Mouse (Mus musculus) heart, postnatal 14 days (tissue): ENCODE results near the gene Cngb1. TPM values are rescaled to one million over a fixed set of nuclear protein-coding genes. Genes with fewer than 3 reads are reported as not detected.

Experiments used
- DNase-seq, 2 experiments: peaks; one replicate each; pipeline ENCODE4 v3.0.0; 2021 to 2022
- intact Hi-C: fragments of 180-260 bp; cut with DNase I; formaldehyde crosslinking; loops from one replicate; pipeline ENCODE4 v1.15.1; 2025
- long read RNA-seq, 2 experiments: library from polyadenylated mRNA; stranded (forward); transcript quantifications; one replicate each; pipeline ENCODE4 v2.0.0; 2021
- total RNA-seq, 2 experiments: library from RNA; stranded (reverse); gene quantifications; 2 replicates each; pipeline ENCODE4 v1.2.3; 2021

Gene Cngb1
- total RNA-seq: 1 to 10 TPM; 1.3 to 1.7 TPM
- long read RNA-seq, experiment 1: 0 reads
- long read RNA-seq, experiment 2, partial matches to known transcripts: 0 of 1 reads
- long read RNA-seq, experiment 2, other reads (novel, unspliced or antisense): 0 of 1 reads

DNA sequence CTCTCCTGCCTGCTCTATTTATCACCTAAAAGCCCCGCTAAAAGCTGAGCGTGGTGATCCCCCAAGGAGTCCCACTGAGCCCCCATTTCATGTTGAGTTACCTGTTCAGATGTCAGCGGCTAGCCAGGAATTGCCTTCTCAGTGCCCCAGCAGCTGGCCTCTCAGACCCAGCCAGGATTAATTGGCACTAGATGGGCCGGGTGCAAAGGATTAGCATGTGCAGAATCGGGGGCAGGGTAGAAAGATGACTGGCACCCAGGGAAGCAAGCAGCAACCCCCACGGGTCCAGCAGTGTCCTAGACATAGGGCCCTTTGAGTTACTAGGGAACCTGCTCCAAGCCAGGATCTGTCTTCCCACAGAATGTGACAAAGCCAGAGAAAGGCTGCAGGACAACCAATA lies at the start of gene Cngb1:
Gene Cngb1, minus strand, starts transcription at position 155 of the 400 bp plus-strand sequence.
- intact Hi-C loops: loop anchor here (10.0 kb wide), 1 partner anchor 202 kb away; no protein-coding TSS in a partner anchor
- DNase-seq: no peak

- no peak for DNase-seq
- intact Hi-C loops: loop anchor here (5.0 kb wide), 1 partner anchor 38 kb away; no protein-coding TSS in a partner anchor
These were observed 48.2 kb upstream of the Cngb1 start for GRCm38 (mm10) chr8:95354606-95355005.

DNA sequence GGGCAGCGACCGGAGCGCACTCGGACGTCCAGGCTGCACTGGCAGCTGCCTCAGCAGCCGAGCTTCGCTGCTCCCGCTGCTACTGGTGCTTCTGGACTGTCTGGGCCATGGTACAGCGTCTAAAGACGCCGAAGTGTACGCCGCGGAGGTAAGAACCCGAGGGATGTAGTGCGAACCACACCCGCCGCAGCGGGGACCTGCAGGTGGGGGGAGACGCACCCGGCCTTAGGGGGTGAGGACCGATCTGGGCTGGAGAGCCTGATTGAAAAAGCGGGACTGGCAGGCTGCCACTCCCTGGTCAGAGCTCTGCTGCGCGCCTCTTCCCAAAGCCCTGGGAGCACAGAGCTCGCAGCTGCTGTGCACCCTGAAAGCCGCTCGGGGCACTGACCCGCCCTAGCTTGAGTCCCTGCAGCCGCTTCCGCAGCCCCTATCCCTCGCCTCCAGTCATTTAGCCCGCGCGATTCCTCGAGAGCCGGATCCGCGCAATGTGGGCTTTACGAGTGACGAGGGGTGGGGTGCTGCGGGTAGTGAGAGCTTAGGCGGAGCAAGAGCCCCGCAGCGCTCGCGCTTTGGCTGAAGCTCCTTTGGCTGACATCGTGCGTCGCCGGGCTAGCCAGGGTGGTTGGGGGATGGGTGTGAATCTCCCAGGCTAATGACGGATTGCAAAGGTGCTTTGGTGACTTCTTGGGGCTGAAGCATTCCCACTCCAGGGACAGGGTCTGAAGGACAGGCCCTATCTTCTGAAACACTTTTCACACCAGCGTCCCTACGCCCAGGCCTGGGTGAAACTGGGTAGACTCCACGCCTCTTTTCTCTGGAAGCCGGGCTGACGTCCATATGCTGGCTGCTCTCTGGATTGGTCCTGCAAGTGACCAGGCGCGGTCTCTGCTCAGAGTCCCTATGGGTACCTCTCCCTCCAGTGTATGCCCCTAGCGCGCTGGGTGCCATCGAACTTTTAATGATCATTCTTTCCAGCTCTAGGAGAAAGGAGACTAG lies 46.8 kb upstream of the Cngb1 start:
- DNase-seq: peak; percentile 64 to 66
- intact Hi-C loops: loop anchor here (2.0 to 5.0 kb wide), 3 partner anchors 24 to 80 kb away; no protein-coding TSS in a partner anchor

GRCm38 (mm10) chr8:95352151-95352870 lies 45.9 kb upstream of the Cngb1 start, which contains the start of gene Mmp15:
Gene Mmp15 (plus strand): TSS chr8:95352268.
- DNase-seq: peak; percentile 86 to 89
- intact Hi-C loops: loop anchor here (2.0 to 5.0 kb wide), 3 partner anchors 24 to 80 kb away; no protein-coding TSS in a partner anchor

DNA sequence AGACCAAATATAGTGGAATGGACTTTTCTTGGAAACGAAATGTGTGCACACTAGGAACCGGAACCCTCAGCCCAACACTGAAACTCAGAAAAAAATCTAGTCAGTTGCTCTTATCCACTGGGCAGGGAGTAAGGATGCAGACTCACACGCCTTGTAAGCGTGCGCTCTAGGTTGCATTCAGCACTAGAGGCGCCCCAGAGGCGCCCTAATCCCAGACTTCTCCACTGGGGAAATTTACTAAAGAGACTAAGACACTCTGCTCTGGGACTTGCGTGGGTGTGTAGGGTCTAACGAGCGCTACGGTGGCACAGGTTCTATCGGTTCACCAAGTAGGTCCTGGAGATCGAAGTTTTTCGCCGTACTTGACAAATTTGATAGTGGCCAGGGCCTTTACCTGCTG lies 45.1 kb upstream of the Cngb1 start:
- no peak for DNase-seq
- intact Hi-C loops: loop anchor here (1.0 to 5.0 kb wide), 2 partner anchors 41 to 76 kb away; no protein-coding TSS in a partner anchor

DNA sequence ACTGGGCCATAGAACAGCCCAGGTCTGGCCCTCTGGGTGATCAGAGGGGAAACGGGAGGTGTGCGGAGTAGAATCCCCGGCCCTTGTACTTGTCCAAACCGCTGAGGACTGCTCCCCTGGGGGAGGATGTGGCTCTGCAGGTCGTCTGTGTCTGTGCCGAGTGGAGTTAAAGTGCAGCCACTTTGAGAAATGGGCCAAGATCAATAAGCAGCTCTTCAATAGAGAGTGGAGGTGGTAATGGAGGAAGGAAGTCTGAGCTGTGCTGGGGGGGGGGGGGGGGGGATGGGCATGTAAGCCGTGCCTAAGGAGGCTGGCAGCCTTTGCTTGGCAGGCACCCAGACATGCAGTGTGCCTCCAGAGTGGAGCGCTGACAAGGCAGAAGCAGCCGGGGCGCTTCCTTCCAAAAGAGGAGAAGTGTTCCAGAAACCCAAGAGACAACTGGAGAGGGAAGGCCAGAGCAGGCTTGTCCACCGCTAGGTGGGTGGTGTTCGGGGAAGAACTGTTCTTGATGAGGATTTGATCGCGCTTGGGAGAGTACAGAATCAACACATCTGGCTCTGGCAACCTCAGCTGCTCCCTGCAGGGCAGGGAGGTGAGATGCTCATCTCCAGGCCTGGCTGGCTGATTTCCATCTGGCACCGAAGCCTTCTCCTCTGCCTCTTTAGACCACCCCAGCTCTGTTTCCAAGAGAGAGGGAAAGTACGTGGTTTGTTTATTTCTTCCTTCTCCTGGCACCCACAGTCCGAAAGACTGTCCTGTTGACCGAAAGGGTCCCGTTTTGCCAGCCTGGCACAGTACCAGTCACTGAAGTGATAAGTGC lies 42.6 kb upstream of the Cngb1 start:
- peak; percentile 72 to 76 for DNase-seq
- intact Hi-C loops: loop anchor here (2.0 to 5.0 kb wide), 3 partner anchors 103 to 348 kb away; no protein-coding TSS in a partner anchor

DNA sequence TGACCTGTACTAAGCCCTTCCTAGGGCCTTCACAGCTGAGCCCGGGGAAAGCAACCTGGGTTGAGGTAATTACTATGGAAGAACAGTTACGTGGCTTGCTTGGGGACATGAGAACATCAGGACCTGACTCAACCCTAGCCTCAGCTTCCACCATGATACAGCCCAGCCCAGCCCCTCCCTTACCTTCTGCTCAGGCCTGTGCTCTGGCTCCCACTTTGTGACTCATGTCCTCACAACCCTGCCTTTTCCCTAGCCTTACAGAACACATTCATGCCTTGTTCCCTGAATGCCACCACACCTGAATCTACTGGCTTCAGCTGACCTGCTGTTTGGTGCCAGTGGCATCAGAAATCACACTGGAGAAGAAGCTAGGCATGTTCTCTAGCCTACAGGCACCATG lies 42.0 kb upstream of the Cngb1 start:
- intact Hi-C loops: loop anchor here (2.0 to 5.0 kb wide), 3 partner anchors 104 to 348 kb away; no protein-coding TSS in a partner anchor
- no peak for DNase-seq

GRCm38 (mm10) chr8:95346643-95347545 lies 40.5 kb upstream of the Cngb1 start:
- peak; percentile 74 to 82 for DNase-seq
- intact Hi-C loops: loop anchor here (5.0 kb wide), 2 partner anchors 105 to 255 kb away; no protein-coding TSS in a partner anchor

DNA sequence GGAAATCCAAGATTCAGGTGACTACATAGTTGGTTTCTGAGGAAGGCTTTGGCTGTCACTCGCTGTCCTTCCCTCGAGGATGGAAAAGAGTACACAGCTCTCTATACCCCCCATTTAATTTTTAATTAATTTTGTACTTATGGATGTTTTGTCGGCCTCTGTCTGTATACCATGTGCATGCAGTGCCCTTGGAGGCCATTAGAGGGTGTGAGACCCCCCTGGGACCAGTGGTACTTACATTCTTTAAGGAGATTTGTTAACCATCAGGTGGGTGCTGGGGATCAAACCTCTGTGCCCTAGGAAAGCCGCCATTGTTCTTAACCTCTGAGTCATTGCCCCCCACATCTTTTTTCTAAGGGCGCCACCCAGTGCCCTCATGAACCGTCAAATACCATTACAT lies 38.3 kb upstream of the Cngb1 start:
- intact Hi-C loops: loop anchor here (5.0 kb wide), 2 partner anchors 108 to 258 kb away; no protein-coding TSS in a partner anchor
- no peak for DNase-seq

- DNase-seq: peak; percentile 48 to 62
These were observed 35.3 kb upstream of the Cngb1 start for GRCm38 (mm10) chr8:95341721-95342120.

DNA sequence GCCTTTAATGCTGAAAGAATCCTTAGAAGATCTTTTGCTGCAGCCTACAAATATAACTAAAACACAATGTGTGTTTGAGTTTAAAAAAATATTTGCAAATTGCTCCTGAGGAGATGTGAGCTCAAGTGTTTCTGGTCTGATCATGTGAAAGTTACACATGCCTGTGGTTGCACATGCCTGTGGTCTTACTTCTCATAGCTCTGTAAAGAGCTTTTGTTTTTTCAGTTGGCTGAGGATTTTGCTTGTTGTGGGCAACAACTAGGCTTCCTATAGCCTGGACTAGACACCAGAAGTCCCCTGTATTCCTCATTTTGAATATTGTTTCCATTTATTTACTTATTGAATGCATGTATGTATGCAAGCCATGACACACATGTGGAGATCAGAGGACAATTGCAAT lies 30.0 kb upstream of the Cngb1 start:
- intact Hi-C loops: no loop called here
- no peak for DNase-seq

More at GRCm38 (mm10) chr8:95341721-95342120, 35.3 kb upstream of the Cngb1 start:
- intact Hi-C loops: no loop called here

DNA sequence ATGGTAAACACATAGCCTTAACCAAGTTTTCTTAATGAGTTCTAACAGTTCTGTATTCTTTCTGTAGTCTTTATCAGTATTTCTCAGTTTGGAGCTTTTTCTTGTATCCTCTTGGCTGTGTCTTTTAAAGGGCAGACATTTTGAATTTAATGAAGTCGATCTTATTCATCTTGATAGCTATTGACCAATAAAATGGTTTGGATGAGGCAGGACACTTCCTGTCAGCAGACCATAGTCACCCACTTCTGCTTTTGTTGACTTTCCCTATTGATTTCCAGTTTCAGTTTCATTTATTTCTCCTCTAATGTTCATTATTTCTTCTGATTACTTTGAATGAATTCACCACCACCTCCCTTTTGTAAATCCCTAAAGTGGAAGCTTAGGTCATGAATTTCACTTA lies 29.3 kb upstream of the Cngb1 start:
- intact Hi-C loops: no loop called here
- no peak for DNase-seq

DNA sequence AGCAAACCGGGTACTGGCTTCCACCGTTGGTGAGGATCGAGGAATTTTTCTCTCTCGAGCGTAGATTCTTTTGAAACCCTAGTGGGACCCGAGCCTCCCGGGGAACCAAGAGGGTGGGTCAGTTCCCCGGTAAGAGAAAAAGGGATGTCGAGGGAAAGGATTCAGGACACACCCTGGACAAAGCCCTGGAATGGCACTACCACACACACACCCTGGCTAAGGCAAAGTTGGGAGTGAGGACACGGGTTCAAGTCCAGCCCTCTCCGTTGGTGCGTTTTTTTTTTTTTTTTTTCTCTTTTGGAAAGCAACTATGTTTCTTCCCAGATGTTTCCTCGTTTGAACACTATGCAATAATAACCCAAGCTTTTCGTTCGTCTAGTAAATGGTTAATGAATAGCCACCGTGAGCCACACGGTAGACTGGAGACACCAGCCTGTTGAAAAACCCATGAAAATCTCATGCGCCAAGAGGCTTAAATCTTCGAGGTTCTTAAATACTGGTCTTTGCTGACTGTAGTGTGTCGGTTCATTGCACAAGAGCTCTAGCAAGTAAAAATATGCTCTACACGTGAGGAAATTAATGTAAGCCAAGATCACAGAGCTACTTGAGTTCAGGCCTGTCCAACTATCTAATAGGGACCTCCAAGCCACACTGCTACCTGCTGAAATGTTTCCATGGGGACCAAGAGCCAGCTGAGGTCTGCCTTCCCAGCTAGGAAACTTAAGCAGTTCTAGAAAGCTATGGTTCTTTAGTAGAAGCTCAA lies 26.2 kb upstream of the Cngb1 start:
- intact Hi-C loops: no loop called here
- DNase-seq: no peak

DNA sequence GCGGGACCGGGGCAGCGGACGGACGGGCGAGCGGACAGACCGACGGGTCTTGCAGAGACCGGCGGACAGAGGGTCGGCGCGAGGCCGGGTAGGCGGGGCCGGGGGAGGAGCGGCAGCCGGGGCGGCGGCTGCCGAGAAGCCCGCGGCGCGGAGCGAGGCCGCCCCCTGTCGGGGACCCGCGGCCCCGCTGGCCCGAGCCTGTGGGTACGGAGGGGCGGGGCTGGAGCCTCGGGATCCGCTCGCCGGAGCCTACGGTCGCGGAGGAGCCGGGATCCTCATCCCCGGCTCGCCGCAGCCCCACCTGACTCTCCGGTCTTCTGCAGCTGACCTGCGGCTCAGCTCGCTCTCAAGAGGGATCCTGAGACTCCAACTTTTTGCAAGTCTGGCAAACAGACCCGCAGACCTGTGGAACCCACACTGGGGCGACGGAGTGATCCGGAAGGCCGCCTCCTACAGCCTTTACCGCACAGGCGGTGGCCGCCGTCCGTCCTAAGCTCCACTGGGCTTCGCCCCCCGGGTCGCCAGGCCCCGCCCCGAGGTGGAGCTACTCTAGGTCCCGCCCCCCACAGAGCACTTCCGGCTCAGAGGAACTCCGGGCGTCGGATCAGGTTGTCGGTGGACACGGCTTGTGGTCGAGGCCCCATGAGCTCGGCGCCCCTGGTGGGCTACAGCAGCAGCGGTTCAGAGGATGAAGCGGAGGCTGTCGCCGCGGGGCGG lies 25.5 kb upstream of the Cngb1 start, which contains the start of the genes Zfp319 and Usb1:
Gene Zfp319, minus strand, starts transcription at position 231 of the 717 bp plus-strand sequence.
Gene Usb1, plus strand, starts transcription at position 565 of the 717 bp plus-strand sequence.
- intact Hi-C loops: loop anchor here (1.0 kb wide), 1 partner anchor 78 kb away; no protein-coding TSS in a partner anchor
- DNase-seq: peak; percentile 98

- peak in 1 of 2 experiments; percentile 76 for DNase-seq
- intact Hi-C loops: loop anchor here (1.0 kb wide), 1 partner anchor 77 kb away; no protein-coding TSS in a partner anchor
These were observed 24.9 kb upstream of the Cngb1 start for GRCm38 (mm10) chr8:95331156-95331719.

GRCm38 (mm10) chr8:95330367-95330766 lies 24.0 kb upstream of the Cngb1 start:
- DNase-seq: no peak
- intact Hi-C loops: no loop called here
